Mouse (Mus musculus): ENCODE measurements around the gene Tspan9. TPM values are rescaled to one million over a fixed set of nuclear protein-coding genes. Genes with fewer than 3 reads are reported as not detected.

The Tspan9 gene
- polyA plus RNA-seq, 1 experiment from 2014 or later = 100 TPM

DNA sequence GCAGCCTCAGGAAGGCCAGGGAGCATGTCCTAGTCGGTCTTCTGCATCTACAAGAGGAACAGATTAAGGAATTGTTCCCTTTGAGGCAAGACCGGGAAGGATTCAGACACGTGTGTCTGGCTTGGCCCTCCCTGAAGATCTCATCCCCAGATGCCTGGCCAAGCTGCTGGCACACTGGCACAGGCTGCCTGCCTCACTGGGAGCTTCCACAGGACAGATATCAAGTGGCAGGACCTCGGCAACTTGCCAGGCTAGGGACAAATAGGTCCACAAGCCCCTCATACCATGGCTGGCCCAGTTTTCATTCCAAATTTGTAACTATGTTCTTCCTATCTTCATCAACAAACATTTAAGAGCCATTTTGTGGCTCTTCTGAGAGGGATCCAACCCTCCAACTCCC, 16.5 kb downstream of the Tspan9 start:
- no peak overlapping the region for H3K9ac ChIP-seq (ENCODE audit: low read depth, low read length)
- no peaks in the 10 kb centered on the region for H3K27me3 ChIP-seq (ENCODE audit: control insufficient read depth, insufficient read depth, low read length)
- no peaks in the 10 kb centered on the region for H3K9me3 ChIP-seq (ENCODE audit: control insufficient read depth, low read length)
- H3K4me2 ChIP-seq (replicated peaks; ENCODE audit: low read depth, low read length) = no peak overlapping the region
- peaks cover 31% of the 10 kb centered on the region for H3K4me1 ChIP-seq (ENCODE audit: control insufficient read depth, insufficient read depth, low read length)
- ATAC-seq (ENCODE audit: low FRiP score, low TSS enrichment) = no peak
- no peak overlapping the region for H3K4me3 ChIP-seq (ENCODE audit: low read length)
- H3K27ac ChIP-seq (ENCODE audit: low read depth, low read length) = no peak overlapping the region
- 85% methylated on average over 4 of the region's 4 CpGs for WGBS
- H3K36me3 ChIP-seq (ENCODE audit: control insufficient read depth, insufficient read depth, low read length) = no peaks in the 10 kb centered on the region; the same call in 1 of the 2 replicates

DNA sequence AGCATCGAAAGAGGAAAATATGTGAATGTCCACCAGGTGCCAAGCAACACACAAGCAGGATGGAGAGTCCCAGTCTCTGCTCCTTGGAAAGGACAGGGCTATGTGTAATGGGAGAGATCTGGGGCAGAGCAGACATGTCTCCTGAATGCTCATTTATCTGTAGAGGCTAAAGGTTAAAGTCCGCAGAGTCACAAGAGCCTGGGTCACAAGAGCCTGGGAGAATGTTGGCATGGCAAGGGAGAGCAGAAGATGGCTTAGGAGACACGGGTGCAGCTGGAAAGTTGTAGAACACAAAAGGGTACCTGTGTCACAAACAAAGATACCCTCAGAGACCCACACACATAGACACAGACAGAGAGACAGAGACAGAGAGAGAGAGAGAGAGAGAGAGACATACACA, 17.9 kb downstream of the Tspan9 start:
- H3K36me3 ChIP-seq (ENCODE audit: control insufficient read depth, insufficient read depth, low read length) = no peaks in the 10 kb centered on the region; the same call in 1 of the 2 replicates
- H3K4me2 ChIP-seq (replicated peaks; ENCODE audit: low read depth, low read length) = no peak overlapping the region
- no peaks in the 10 kb centered on the region for H3K27me3 ChIP-seq (ENCODE audit: control insufficient read depth, insufficient read depth, low read length)
- no peak overlapping the region for H3K9ac ChIP-seq (ENCODE audit: low read depth, low read length)
- 76% methylated on average over 3 of the region's 3 CpGs for WGBS
- no peak overlapping the region for H3K27ac ChIP-seq (ENCODE audit: low read depth, low read length)
- no peak for ATAC-seq (ENCODE audit: low FRiP score, low TSS enrichment)
- no peaks in the 10 kb centered on the region for H3K9me3 ChIP-seq (ENCODE audit: control insufficient read depth, low read length)
- peaks cover 36% of the 10 kb centered on the region; the same call in 1 of the 2 replicates for H3K4me1 ChIP-seq (ENCODE audit: control insufficient read depth, insufficient read depth, low read length)
- no peak overlapping the region for H3K4me3 ChIP-seq (ENCODE audit: low read length)

DNA sequence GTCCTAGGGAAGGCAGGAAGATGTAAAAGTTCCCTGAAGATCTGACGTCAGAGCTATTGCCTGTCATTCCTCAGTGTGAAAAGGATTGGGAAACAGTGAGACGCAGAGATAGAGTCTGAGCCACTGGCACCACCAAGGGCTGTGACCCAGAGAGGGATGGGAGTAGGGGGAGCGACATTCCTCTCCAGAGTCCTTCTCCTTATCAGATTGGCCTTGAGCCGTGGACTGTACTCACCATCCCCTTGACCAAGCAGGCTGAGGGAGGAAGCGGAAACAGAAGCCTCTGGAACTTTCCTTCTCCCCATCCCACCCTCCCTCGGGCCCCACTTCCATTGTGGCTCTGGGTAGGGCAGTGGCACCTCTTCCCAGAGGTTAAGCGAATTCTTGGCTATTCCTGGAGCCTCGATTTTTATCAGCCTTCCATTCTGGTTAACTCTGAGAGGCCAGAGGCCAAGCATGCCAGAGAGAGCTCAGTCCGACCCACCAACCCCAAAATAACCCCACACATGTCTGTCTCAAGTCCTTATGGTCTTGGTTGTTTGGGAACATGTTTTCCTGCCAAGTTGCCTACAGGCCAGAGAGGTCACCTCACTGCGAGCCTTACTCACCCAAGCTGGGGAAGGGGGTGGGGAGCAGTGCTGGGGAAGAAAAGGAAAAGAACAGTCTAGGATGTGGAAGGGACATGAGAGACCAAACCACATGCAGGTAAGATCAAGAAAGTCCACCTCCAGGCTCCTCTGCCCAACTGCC, 19.0 kb downstream of the Tspan9 start:
- ATAC-seq (ENCODE audit: low FRiP score, low TSS enrichment) = 0 out of 2 replicates have a peak, but pooled peaks have one; percentile 33
- Histone ChIP-seq H3K4me3 (ENCODE audit: low read length) (no peak overlapping the region), H3K4me1 (ENCODE audit: control insufficient read depth, insufficient read depth, low read length) (peaks cover 36% of the 10 kb centered on the region; the same call in 1 of the 2 replicates), H3K4me2 (replicated peaks; ENCODE audit: low read depth, low read length) (no peak overlapping the region), H3K36me3 (ENCODE audit: control insufficient read depth, insufficient read depth, low read length) (no peaks in the 10 kb centered on the region; the same call in 1 of the 2 replicates), H3K27ac (ENCODE audit: low read depth, low read length) (peak overlapping the region; percentile 43; the same call in 1 of the 2 replicates), H3K9me3 (ENCODE audit: control insufficient read depth, low read length) (no peaks in the 10 kb centered on the region), H3K9ac (ENCODE audit: low read depth, low read length) (no peak overlapping the region), H3K27me3 (ENCODE audit: control insufficient read depth, insufficient read depth, low read length) (no peaks in the 10 kb centered on the region)
- 54% methylated on average over 10 of the region's 10 CpGs for WGBS

DNA sequence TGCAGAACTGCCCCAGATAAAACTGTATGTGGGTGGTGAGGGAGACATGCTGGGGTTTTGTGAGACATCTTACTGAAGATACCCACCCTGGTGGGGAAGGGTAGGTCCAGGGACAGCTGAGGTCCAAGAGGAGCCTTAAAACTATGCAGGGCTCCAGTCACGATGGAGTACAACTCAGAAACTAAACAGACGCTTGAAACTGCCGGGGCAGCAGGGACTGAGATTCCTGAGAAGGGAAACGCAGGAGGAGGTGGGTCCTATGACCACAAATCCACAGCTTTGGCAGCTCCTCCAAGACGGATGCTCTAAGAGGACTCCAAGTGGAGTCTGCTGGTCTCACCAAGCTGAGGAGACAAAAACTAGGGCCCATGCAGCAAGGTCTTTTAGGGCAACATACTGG, 21.3 kb downstream of the Tspan9 start:
- no peaks in the 10 kb centered on the region; the same call in 1 of the 2 replicates for H3K36me3 ChIP-seq (ENCODE audit: control insufficient read depth, insufficient read depth, low read length)
- H3K27me3 ChIP-seq (ENCODE audit: control insufficient read depth, insufficient read depth, low read length) = no peaks in the 10 kb centered on the region
- no peak overlapping the region; the same call in 1 of the 2 replicates for H3K27ac ChIP-seq (ENCODE audit: low read depth, low read length)
- no peak overlapping the region for H3K4me3 ChIP-seq (ENCODE audit: low read length)
- H3K9ac ChIP-seq (ENCODE audit: low read depth, low read length) = no peak overlapping the region
- H3K4me1 ChIP-seq (ENCODE audit: control insufficient read depth, insufficient read depth, low read length) = peaks cover 41% of the 10 kb centered on the region
- no peak overlapping the region for H3K4me2 ChIP-seq (replicated peaks; ENCODE audit: low read depth, low read length)
- H3K9me3 ChIP-seq (ENCODE audit: control insufficient read depth, low read length) = no peaks in the 10 kb centered on the region
- no peak for ATAC-seq (ENCODE audit: low FRiP score, low TSS enrichment)
- 35% methylated on average over 5 of the region's 5 CpGs for WGBS

DNA sequence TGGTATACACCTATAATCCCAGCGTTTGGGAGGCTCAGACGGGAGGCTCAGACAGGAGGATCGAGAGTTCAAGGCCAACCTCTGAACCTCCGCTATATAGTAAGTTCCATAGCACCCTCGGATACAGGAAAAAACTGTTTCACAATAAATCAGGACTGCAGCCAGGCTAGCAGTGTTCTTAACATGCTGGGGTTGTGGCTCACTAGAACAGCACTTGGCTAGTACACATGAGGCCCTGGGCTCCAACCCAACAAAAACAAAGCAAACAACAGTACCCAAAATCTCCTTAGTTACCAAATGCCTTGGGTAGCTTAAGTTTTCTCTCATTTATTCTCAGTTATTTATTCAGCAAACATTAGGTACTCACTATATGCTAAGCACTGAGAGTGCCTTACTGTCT, 21.7 kb downstream of the Tspan9 start:
- H3K27me3 ChIP-seq (ENCODE audit: control insufficient read depth, insufficient read depth, low read length) = no peaks in the 10 kb centered on the region
- no peak for ATAC-seq (ENCODE audit: low FRiP score, low TSS enrichment)
- H3K4me3 ChIP-seq (ENCODE audit: low read length) = no peak overlapping the region
- no peaks in the 10 kb centered on the region for H3K9me3 ChIP-seq (ENCODE audit: control insufficient read depth, low read length)
- no peak overlapping the region for H3K4me2 ChIP-seq (replicated peaks; ENCODE audit: low read depth, low read length)
- peaks cover 46% of the 10 kb centered on the region for H3K4me1 ChIP-seq (ENCODE audit: control insufficient read depth, insufficient read depth, low read length)
- H3K27ac ChIP-seq (ENCODE audit: low read depth, low read length) = no peak overlapping the region; the same call in 1 of the 2 replicates
- no peaks in the 10 kb centered on the region; the same call in 1 of the 2 replicates for H3K36me3 ChIP-seq (ENCODE audit: control insufficient read depth, insufficient read depth, low read length)
- WGBS = 78% methylated on average over 5 of the region's 5 CpGs
- H3K9ac ChIP-seq (ENCODE audit: low read depth, low read length) = no peak overlapping the region

DNA sequence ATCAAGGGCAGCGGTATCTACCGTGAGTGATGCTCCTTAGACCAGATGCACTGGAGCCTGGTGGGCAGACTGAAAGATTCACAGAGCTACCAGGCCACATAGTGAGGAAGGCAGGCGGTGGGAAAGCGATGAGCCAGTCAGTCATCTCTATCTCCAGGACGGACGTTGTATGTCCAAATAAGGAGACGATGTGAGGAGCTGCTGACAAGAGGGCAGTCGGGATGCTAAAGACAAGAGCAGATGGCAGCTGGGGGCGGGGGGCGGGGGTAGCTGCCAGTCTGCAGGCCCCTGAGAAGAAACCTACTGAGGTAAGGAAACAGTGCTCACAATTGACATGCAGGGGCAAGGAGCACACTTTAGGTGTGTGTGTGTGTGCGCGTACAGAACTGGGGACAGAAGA, 22.6 kb downstream of the Tspan9 start:
- Histone ChIP-seq H3K27ac (ENCODE audit: low read depth, low read length) (no peak overlapping the region), H3K27me3 (ENCODE audit: control insufficient read depth, insufficient read depth, low read length) (no peaks in the 10 kb centered on the region), H3K9me3 (ENCODE audit: control insufficient read depth, low read length) (no peaks in the 10 kb centered on the region), H3K9ac (ENCODE audit: low read depth, low read length) (no peak overlapping the region), H3K4me3 (ENCODE audit: low read length) (no peak overlapping the region), H3K36me3 (ENCODE audit: control insufficient read depth, insufficient read depth, low read length) (no peaks in the 10 kb centered on the region; the same call in 1 of the 2 replicates), H3K4me2 (replicated peaks; ENCODE audit: low read depth, low read length) (no peak overlapping the region), H3K4me1 (ENCODE audit: control insufficient read depth, insufficient read depth, low read length) (peaks cover 53% of the 10 kb centered on the region)
- 71% methylated on average over 12 of the region's 12 CpGs for WGBS
- no peak for ATAC-seq (ENCODE audit: low FRiP score, low TSS enrichment)

DNA sequence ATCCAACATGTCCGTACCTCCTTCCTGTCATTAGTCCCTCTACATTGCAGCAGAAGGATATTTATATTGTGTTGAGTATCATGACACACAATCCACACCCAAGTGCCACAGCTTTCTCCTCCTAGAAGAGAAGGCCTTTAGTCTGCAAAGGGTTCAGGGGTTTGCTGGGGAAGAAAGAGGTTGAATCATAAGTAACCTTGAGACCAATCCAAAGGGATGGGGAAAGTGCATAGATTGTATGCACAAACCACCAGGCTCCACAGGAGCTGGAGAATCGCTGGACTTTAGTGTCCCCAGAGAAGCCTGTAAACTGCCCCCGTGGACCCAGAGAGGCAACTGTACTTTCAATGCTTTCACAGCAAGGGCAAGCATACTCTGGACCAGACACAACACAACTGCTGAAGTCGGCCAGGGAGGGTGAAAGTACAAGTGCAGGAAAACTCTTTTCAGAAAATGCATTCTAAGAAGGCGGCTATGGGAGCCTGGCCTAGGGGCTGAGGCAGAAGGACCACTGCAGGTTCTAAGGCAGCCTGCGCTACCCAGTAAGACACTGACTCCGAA, 24.6 kb downstream of the Tspan9 start:
- H3K4me3 ChIP-seq (ENCODE audit: low read length) = no peak overlapping the region
- peaks cover 42% of the 10 kb centered on the region for H3K4me1 ChIP-seq (ENCODE audit: control insufficient read depth, insufficient read depth, low read length)
- H3K36me3 ChIP-seq (ENCODE audit: control insufficient read depth, insufficient read depth, low read length) = no peaks in the 10 kb centered on the region; the same call in 1 of the 2 replicates
- H3K4me2 ChIP-seq (replicated peaks; ENCODE audit: low read depth, low read length) = no peak overlapping the region
- 88% methylated on average over 7 of the region's 7 CpGs for WGBS
- no peaks in the 10 kb centered on the region for H3K9me3 ChIP-seq (ENCODE audit: control insufficient read depth, low read length)
- H3K27ac ChIP-seq (ENCODE audit: low read depth, low read length) = no peak overlapping the region
- no peak for ATAC-seq (ENCODE audit: low FRiP score, low TSS enrichment)
- no peak overlapping the region for H3K9ac ChIP-seq (ENCODE audit: low read depth, low read length)
- H3K27me3 ChIP-seq (ENCODE audit: control insufficient read depth, insufficient read depth, low read length) = no peaks in the 10 kb centered on the region

DNA sequence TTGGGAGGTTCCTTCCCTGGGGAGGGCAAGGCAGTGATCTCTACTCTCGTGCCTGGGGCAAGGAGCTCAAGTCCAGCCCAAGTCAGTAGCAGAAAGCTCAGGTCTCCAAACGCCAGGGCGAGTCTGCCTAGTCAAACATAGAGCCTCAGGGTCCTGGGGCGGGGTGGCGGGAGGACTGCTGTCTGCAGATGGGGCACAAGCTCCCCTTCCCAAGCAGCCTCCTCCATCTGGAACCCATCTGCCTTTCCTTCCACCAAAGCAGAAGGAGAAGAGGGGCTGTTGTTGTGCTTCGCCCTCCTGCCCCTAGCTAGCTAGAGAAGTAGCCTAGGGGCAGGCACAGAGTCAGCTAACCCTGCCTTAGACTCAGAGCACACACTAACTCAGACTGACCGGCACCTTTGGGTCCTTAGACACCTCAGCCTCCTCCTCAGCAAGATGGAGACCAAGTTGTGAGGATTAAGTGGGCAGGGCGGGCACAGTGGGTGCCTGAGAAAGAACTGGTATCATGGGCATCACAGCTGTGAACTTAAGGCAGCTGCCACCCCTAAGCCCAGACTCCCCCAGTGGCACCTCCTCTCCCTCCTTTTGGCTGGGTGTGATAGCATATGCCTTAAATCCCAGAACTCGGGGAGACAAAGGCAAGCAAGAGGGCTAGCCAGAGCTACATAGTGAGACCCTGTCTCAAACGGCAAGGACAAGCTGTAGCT, 26.4 kb downstream of the Tspan9 start:
- no peak overlapping the region for H3K4me2 ChIP-seq (replicated peaks; ENCODE audit: low read depth, low read length)
- no peak overlapping the region for H3K9ac ChIP-seq (ENCODE audit: low read depth, low read length)
- H3K27me3 ChIP-seq (ENCODE audit: control insufficient read depth, insufficient read depth, low read length) = no peaks in the 10 kb centered on the region
- WGBS = 59% methylated on average over 10 of the region's 10 CpGs
- no peaks in the 10 kb centered on the region for H3K9me3 ChIP-seq (ENCODE audit: control insufficient read depth, low read length)
- H3K4me3 ChIP-seq (ENCODE audit: low read length) = no peak overlapping the region
- no peaks in the 10 kb centered on the region; the same call in 1 of the 2 replicates for H3K36me3 ChIP-seq (ENCODE audit: control insufficient read depth, insufficient read depth, low read length)
- H3K27ac ChIP-seq (ENCODE audit: low read depth, low read length) = peak overlapping the region; percentile 44; the same call in 1 of the 2 replicates
- no peak for ATAC-seq (ENCODE audit: low FRiP score, low TSS enrichment)
- H3K4me1 ChIP-seq (ENCODE audit: control insufficient read depth, insufficient read depth, low read length) = peaks cover 42% of the 10 kb centered on the region

Data from kidney, embryonic 14.5 days (tissue).